Mouse (Mus musculus) inflammation-experienced regulatory T-cells, adult 6 months (primary cell): ENCODE measurements around the gene Vmn1r65. TPM values are rescaled to one million over a fixed set of nuclear protein-coding genes. Genes with fewer than 3 reads are reported as not detected.
"Not testable (repeated sequence)": the region's sequence is repeated elsewhere in the genome, so short reads cannot be mapped to it uniquely, and the experiment has no call there.

Source experiments
- ATAC-seq: one replicate; pipeline ENCODE4 v1.8.0; 2017
- polyA plus RNA-seq, 3 experiments: library from polyadenylated mRNA; unstranded; fragments of 100-300 nt; shearing (Covaris generic); gene quantifications; one replicate each; pipeline ENCODE4 v1.2.1; 2017

Gene Vmn1r65
- polyA plus RNA-seq: not detected

DNA sequence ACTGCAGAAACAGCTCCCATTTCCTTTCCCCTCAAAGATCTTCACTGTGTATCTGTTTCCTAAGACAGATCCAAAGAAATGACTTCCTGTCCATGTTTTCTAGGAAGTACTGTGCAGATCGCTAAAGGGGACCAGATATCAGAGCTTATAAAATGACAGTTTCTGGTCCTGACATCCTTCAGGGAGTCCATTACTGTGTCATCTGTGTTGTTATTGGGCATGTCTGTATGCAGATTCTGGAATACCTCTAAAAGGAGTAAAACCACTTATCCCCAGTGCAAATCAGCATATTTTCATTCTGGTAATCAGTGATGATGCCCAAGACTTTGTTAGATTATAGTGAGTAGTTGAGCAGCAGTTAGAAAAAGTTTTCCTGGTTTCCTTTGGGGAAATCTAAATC lies at the start of gene Vmn1r65:
TSS of gene Vmn1r65 (minus strand) at position 101 of the 400 bp plus-strand sequence.
- ATAC-seq: no peak

GRCm38 (mm10) chr7:6044861-6045260 lies 34.1 kb upstream of the Vmn1r65 start, which contains the start of gene Nlrp4c:
Nlrp4c (plus strand) TSS chr7:6045161.
- ATAC-seq: no peak

- not testable (repeated sequence) for ATAC-seq
Measured at GRCm38 (mm10) chr7:5982426-5982825, 28.4 kb downstream of the Vmn1r65 start.

DNA sequence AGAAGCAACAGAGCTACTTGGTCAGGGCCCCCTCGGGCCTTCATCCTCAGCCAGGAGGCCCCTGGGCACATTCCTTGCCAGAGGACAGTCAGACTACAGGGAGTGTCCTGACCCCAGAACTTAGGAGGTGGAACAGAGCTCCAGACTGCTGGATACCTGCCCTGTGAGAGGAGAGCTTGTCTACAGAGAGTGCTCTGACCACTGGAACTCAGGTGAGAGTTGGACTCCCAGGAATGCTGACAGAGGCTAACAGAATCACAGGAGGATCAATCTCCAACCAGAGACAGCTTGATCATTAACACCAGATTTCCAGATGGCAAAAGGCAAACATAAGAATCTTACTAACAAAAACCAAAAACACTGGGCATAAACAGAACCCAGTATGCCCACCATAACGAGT lies 38.3 kb downstream of the Vmn1r65 start:
- not testable (repeated sequence) for ATAC-seq

Other genes with a start within 250 kb of the Vmn1r65 start
- gene Vmn1r63, start 205.6 kb downstream of the Vmn1r65 start, polyA plus RNA-seq: not detected
- gene Vmn1r64, start 126.5 kb downstream of the Vmn1r65 start, polyA plus RNA-seq: not detected
- gene Nlrp4c, start 34.2 kb upstream of the Vmn1r65 start, polyA plus RNA-seq: not detected
- 1 to 10 TPM; 4.2 to 5.8 (median 4.3) TPM for gene Zfp787, start 145.0 kb upstream of the Vmn1r65 start, polyA plus RNA-seq
- 1 to 10 TPM; 6.3 to 7.5 (median 6.4) TPM for gene Zfp444, start 161.2 kb upstream of the Vmn1r65 start, polyA plus RNA-seq
- gene Galp, start 186.1 kb upstream of the Vmn1r65 start, polyA plus RNA-seq: not detected
- gene Zscan5b, start 211.3 kb upstream of the Vmn1r65 start, polyA plus RNA-seq: under 1 TPM in 1 of 3 experiments, not detected in 2; 0.85 TPM
- gene Epp13, start 241.7 kb upstream of the Vmn1r65 start, polyA plus RNA-seq: not detected